Mouse (Mus musculus) regulatory T cell (primary cell): ENCODE measurements around the gene Fry.

Experiments
- in situ Hi-C: fragments of 300-600 bp; cut with MboI, MseI; formaldehyde crosslinking; loops from one replicate; pipeline ENCODE4 v1.15.1; 2025; ENCODE audit warnings: high pct_unique_total_duplicates

Gene Fry

DNA sequence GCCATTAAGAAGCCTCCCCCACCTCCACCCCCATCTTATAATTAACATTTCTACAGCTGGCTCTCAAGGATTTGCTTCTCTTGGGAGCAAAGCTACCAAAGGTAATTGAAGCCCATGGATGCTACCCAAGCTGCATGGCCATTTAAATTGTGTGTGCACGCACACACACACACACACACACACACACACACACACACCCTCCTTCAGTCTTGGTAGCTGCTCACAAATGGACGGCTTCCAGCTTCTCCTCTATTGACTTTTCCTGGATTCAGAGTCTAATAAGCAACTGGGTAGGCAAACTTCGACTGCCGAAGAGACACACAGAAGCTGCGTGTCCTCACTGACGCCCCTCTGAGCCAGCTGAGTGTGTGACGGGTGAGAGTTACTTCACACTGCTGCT lies 11.7 kb downstream of the Fry start:
- in situ Hi-C loops, result no loop called here

DNA sequence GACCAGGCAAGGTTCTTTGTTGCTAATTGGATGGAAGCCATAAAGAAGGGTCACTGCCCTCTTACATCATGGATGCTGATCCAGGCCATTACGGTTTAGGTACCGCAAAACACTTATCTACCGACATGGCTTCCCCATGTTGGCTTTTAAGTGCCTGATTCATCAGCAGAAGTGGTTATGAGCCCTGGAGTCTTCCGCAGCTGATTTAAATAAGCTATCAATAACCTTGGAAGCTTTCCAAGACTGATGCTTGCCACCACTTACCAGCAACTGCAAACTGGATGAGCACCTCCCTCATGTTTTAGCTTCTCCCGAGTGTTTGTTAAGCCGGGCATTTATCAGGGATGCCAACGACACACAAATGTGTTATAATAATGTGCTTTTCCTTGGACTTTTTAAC lies 12.7 kb downstream of the Fry start:
- in situ Hi-C loops, result no loop called here

DNA sequence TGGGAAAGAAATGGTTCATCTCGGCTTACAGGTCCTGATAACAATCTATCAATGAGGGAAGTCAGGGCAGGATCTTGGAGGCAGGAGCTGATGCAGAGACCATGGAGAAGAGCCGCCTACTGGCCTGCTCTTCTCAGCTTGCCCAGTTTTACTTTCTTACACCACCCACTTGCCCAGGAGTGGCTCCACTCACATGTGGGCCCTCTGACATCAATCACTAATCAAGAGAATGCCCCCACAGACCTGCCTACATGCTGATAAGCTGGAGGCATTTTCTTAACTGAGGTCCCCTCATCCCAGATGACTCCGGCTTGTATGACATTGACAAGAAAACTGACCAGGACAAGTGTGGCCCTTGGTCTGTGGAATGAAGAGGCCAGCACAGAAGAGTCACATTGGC lies 16.2 kb downstream of the Fry start:
- in situ Hi-C loops, result no loop called here

DNA sequence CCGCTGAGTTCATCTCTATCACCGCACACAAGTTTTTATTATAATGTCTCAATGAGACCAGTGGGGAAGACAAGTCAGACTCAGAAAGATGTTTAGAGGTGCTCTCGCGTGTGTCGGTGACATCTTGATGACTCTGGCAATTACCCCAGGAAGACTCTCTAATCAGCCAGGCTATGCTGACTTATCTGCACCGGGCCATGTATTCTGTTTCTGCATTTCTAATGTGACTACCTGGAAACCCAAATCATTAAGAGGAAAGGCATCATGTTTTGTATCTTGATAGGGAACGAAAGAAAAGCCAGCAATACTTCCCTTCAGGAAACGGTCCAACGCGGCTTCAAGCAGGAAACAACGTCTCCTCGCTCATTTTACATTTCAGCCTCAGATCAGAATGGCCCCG lies 17.1 kb downstream of the Fry start:
- in situ Hi-C loops, result no loop called here

DNA sequence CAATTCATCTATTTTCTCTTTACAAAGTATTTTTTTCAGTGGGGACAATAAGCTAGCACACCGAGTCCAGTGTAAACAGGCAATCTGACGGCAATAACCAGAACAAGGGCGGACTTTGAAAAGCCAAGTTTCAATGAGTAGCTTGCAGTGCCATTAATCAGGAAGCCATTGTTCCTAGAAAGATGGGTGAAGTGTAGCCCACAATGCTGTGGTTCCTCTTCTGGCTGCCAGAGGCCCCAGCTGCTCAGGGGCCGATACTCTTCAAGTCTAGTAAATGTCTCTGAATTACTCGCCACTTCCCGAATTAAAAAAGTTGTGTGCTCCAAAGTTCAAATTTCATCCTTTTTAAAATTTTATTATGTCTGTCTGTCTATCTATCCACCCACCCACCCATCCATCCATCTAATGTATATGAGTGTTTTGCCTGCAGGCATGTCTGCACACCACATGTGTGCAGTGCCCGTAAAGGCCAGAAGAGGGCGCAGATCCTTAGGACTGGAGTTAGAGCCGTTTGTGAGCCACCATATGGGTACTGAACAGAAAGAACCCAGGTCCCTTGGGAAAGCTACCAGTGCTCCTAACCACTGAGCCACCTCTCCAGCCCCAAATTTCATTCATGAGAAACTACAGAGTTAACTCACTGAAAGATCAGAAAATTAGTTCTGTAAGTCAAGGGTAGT lies 19.5 kb downstream of the Fry start:
- in situ Hi-C loops, result no loop called here

DNA sequence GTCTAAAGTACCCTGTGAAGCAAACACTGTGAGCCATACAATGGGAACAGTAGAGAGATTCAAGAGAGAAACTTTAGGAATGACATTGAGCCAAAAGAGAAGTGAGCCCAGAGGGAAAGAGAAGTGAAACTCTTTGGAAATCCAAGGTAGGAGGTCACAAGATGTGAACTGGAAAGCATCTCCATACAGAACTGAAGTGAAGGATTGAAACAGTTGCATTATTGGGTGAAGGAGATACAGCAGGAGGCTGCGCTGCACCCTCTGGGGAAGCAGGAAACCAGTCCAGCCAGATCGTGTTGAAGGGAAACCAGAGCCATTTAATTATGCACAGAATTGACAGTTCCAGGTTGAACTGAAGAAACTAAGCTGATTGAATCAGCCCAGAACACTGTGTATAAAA lies 22.1 kb downstream of the Fry start:
- in situ Hi-C loops, result no loop called here

DNA sequence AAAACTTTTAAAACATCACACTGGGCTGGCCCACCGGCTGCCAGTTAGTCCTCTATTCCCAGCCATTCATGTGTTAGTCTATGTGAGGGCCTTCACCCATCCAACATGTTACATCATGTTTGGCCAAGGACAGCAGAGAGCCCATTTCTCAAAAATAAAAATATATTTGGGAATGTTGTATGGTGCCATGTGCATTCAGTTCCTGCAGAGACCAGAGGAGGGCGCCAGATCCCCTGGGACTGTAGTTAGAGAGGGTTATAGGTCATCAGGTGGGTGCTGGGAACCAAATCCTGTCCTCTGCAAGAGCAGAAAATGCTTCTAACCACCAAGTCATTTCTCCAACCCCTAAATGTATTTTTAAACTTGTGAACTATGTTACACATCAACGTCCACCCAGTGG lies 27.5 kb downstream of the Fry start:
- in situ Hi-C loops, result no loop called here

DNA sequence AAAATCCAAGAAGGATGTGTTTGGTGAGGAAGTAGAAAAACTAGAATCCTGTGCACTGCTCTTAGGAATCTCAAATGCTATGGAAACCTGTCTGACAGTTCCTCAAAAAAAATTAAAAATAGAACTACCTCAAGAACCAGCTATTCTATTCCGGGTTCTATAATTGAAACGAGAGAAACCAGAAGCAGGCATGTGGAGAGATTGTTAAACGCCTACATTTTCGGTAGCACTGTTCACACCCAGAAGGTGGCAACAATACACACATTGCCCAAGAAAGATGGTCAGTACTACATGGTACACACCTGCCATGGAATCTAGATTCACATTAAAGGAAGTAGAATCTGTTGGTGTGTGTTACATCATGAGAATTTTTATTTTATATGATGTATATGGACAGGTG lies 28.2 kb downstream of the Fry start:
- in situ Hi-C loops, result no loop called here

DNA sequence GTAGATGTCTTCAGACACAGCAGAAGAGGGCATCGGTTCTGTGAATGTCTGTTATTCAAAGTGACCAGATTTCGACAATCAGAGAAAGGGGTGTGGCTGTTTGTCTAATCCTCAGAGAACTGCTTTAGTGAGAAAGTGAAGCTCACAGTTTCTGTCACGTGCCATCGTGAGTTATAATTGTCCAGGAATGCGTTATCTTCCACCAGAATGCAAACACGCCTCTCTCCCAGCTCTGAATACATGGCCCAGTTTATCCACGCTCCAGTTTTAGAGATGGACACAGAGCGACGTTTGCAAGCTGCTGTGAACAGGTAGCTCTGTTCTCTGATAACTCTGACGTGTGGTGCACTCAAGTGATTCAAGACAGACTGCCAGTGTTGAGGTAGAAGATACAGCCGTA lies 31.3 kb downstream of the Fry start:
- in situ Hi-C loops, result no loop called here

DNA sequence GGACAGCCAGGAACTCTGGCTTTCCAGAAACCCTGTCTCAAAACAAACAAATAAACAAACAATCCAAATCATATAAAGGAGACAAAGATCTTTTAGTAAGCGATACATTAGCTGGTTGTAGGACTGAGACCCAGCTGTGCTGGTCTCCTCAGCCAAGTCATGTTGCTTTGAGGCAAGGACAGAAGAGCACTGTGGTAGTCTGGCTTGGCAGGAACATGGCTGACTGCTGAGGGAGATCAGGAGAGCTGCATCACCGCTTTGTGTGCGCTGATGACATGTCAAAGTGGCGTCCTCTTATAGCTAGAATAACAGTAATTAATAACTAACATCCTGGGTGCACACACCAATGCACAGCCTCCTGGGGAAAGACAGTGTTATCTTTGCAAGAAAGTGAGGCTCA lies 32.5 kb downstream of the Fry start:
- in situ Hi-C loops, result no loop called here

DNA sequence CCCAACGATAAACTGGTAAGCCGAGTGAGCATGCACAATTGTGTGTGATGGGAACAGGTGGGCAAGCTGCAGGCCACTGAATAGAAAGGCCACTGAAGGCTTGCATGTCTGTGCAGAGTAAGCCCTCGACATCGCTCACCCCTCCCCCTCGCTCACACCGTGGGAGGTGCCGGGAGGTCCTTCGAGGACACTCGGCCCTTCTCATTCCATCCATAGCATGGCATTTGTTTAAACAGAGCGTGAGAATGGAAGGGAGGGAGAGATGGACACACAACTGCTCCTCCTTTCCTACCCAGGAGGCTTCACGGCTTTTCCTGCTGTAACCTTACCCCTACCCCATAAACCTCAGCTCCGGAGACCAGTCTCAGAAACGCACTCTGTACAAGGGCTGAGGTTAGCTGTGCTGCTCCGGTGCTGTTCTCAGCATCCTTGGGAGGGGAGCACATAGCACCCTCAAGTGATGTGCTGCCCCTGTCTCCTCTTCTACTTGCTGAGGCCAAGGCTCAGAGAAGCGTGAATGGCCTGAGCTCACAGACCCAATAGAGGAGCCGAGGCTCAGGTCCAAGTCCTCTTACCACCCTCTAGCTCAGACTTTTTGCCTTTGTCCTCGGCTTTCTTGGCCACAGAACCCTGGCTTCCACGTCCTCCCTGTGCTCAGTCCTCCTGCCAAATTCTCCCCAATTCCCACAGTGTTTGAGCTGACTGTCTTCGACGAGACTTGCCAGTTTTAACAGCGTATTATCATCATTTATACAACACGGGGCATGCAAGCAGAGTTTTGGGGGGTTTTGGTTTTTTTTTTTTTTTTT lies 33.8 kb downstream of the Fry start:
- in situ Hi-C loops, result no loop called here

DNA sequence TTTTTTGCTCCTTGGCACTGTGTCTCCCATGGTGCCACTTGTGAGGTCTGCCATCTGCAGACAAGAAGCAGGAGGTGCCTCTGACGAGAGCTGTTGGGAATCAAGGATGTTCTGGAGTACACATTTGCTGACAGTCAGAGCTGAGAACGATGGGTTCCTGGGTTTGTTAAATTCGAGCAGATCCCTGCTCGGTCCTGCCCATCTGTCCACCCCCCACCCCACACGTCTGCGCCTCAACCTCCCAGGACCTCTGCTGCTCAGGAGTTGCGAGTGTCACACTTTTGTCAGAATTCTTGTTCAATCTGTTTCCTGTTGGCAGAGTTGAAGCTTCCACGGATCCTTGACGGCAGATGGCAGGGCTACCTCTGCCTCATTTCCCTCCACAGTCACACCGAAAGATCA lies 34.4 kb downstream of the Fry start:
- in situ Hi-C loops, result no loop called here

DNA sequence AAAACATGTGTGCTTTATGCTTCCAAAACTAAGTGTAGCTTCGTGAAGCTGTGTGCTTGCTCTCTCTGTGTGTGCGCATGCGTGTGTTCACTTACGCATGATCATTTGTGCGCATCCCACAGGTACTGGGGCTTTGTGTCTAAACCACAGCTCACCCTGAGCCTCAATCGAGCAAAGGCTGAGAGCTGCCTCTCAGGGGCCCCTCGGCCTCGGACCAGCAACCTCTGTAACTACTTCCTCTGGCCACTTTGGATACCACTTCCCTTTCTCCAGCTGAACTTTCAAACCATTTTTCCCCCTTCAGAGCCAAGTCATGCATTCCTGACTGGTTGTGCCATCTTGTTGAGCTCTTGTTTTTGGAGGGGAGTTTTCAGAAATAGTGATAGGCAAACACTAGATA lies 36.9 kb downstream of the Fry start:
- in situ Hi-C loops, result no loop called here

DNA sequence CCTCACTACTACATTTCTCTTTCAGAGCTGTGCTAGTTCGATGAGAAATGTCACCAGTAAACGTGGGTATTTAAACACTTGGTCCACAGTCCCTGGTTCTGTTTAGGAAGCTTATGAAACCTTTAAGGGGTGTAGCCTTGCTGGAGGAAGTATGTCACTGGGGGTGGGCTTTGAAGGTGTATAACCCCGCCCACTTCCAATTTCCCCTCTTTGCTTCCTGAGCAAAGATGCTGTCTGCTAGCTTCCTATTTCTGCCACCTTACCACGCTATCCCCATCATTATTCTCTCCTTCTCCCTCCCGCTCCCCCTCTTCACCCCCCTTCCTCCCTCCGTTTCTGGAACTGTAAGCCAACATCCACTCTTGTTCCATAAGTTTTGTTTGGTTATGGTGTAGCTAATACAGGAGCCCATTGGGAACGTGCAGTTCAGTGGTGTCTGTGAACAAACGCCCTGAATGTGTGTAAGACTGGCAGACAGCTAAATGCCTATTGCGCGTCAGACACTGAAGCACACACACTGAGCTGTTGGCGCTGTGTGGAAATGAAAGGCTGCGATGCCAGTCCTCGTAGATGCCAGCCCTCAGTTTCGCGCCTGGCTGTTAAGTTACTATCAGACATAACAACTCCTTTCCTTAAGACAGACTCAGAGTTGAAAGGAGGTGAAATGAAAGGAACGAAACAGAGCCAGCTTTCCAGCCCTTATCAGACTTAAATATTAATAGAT lies 37.8 kb downstream of the Fry start:
- in situ Hi-C loops, result no loop called here

DNA sequence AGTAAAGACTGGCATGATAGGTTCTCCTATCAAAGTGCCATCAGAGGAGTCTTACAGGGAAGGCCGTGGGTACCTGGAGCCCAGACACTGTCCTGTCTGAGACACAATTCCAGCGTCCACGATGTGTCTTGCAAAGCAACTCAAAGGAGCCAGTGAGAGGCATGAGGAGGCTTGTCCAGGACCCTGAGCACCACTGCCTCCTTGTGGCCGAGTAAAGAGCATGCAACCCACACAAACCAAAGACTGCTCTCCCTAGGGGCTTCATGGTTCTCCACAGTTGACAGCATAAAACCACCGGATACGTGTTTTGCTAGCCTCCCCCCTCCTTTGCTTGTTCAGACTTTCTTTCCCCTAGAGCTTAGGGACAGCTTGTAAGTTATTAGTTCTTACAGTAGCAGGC lies 39.2 kb downstream of the Fry start:
- in situ Hi-C loops, result no loop called here

DNA sequence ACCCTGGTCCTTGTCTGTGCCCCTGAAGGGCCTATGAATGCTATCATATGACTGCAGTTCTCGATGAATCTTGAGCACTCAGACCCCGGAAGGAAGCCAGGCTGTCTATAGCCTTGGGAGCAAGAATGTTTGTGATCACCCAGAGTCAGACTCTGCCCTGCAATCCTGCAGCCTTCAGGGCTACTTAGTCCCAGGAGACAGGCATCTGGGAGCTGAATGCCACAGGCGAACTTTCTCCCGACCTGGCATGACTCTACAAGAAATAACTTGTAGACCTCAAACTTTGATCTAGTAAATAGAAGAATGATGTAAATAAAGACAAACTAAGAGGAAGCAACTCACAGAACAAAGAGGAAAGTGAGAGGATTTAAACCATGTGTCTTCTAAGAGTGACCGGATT lies 40.7 kb downstream of the Fry start:
- in situ Hi-C loops, result no loop called here

DNA sequence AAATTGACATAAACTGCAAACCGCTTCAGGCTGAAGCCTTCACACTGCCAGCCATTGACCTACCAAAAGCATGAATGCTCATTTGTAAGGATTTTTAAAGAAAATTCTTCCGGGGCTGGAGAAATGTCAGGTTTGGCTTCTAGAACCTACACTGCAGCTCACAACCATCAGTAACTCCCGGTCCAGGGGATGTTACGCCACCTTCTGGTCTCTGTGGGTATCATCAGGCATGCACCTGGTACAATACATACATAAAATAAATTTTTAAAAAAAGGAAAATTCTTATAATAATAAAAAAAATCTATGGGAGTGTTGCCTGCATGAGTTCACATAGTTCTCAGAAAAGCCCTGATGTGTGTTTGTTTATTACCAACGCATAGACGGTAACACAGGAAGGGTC lies 42.7 kb downstream of the Fry start:
- in situ Hi-C loops, result no loop called here

DNA sequence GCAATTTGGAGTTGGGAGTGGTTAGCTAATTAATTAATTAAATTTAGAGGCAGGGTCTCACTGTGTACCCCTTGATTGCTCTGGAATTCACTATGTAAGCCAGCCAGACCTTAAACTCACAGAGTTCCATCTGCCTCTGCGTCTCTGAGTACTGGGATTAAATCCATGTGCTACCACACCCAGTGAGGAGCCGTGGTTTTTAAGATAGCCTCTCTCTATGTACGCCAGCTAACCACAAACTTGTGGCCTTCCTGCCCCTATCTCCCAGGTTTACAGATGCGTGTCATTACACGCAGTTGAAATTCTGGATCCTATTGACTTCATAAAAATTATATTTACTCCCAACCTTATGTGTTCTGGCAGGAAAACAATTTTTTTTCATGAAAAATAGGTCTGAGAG lies 43.5 kb downstream of the Fry start:
- in situ Hi-C loops, result no loop called here

DNA sequence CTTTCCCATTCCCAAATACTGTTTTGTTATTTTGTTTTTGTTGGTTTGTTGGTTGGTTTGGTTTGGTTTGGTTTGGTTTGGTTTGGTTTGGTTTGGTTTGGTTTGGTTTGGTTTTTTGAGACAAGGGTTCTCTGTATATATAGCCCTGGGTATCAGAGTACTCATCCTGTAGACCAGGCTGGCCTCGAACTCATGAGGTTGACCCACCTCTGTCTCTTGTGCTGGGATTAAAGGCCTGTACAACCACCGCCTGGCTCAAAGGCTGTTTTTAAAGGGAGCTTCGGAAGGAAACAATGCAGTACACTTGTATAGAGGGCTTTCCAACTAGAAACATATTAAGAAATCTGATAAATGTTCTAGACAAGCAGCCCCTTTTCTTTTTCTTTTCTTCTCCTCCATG lies 46.2 kb downstream of the Fry start:
- in situ Hi-C loops, result loop anchor here (5.0 kb wide), 1 partner anchor 263 kb away; no protein-coding TSS in a partner anchor

DNA sequence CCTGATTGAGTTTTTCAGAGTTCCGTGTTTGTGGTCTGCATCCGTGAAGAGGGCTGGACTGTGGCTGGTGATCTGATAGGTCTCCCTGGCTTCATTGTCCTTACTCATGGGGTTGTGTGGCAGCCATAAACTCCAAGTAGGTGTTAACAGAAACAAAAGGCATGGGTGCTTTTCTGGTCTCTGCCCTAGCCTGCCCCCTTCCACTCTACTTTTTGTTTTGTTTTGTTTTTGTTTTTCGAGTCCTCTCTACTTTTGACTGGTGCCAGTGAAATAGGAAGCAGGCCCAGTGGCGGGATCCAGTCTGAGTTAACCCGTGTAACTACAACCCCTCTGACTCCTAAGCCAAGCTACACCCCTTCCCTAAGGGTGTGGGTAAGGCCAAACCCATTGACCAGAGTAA lies 48.4 kb downstream of the Fry start:
- in situ Hi-C loops, result loop anchor here (5.0 kb wide), 1 partner anchor 260 kb away; no protein-coding TSS in a partner anchor

DNA sequence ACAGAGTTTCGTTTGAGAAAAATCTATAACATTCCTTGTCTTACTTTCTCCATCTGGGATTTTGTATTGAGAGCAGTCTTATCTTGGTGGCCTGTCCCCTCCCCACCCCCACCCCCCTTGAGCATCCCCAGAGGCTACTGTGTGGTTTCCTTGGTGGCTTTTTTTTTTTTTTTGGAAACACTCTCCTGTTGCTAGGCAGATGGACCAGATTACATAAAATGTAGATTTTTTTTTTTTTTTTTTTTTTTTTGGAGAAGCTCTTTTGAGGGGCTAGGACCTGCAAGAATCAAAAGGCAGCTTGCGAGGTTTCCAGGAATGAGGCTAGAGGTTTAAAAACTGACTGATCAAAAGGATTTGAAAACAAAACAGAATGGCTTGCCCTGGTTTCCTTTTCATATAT lies 48.8 kb downstream of the Fry start:
- in situ Hi-C loops, result loop anchor here (5.0 kb wide), 1 partner anchor 260 kb away; no protein-coding TSS in a partner anchor

DNA sequence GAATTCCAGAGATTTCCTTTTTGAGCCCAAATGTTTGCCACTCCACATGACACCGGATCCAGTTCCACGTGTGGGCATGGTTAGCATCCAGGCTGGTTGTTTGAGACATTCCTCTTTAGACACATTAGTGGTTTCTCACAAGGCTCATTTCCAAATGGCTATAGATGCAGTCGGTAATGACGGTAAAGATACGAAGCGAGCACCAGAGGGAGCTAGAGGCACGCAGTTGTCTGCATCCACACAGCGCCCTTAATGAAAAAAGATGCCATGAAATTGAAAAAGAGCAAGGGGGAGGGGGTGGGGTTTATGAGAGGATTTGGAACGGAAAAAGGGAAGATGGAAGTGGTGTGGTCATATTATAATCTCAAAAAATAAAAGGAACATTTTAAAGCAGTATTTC lies 50.3 kb downstream of the Fry start:
- in situ Hi-C loops, result loop anchor here (5.0 kb wide), 1 partner anchor 259 kb away; no protein-coding TSS in a partner anchor

DNA sequence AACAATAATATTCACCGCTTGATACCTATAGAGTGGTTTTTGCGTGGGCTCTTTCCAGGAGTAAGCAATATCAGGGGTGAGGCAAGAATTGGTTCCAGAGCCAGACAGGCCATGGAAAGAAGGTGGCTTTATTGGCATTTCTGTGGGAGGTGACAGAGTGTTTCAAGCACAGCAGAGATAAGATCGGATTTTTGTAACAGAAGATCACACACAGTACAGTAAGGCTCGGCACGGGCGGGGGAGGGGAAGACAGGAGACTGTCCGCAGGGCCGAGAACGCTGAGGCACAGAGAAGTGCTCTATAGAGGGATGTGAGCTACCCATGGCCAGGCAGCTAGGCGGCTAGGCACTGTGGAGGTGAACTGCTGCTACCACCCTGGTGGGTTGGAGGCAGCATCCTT lies 53.1 kb downstream of the Fry start:
- in situ Hi-C loops, result no loop called here
